Mouse (Mus musculus): ENCODE results near the gene Ctdspl.

The Ctdspl gene

DNA sequence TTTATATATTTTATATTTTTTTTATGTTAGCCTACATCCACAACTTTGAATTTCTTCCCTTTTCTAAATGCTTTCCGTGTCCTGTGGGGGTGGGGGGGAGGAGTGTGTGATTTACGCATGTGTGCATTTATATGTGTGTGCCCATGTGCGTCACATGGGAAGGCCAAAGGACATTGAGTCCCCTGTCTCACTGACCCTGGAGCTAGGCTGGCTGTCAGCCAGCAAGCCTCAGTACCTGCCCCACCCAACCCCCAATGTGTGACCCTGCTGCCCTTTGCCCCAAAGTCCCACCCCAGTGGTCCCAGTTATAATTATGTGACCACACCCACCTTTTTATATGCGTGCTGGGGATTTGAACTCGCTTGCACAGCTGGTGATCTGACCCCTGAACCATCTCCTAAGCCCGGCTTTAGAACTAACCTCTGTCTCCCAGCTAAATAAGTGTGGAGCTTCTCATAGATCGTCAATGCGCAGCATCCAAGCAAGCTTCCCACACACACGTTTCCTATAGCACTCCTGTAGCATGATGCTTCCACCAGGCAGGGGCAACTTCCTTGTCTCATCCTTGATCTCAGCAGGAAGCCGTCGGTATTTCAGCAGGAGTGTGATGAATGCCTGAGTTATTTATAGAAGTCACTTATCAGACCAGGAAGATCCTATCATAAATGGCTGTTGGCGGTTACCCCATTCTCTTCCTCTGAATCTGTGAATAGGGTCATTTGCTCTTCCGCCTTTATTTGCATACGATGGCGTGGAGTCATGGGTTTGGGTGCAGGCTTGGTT, 58.6 kb downstream of the Ctdspl start:
- intact Hi-C loops (cut with DNase I), result no loop called here

- intact Hi-C loops (cut with DNase I), result no loop called here
Measured at GRCm38 (mm10) chr9:118986286-118986685, 60.0 kb downstream of the Ctdspl start.

- intact Hi-C loops (cut with DNase I), result no loop called here
Measured at GRCm38 (mm10) chr9:118988787-118989580, 62.7 kb downstream of the Ctdspl start.

GRCm38 (mm10) chr9:118990490-118990889, 64.2 kb downstream of the Ctdspl start:
- intact Hi-C loops (cut with DNase I), result no loop called here

- intact Hi-C loops (cut with DNase I), result no loop called here
Measured at GRCm38 (mm10) chr9:118991750-118992585, 65.7 kb downstream of the Ctdspl start.

- intact Hi-C loops (cut with DNase I), result no loop called here
Measured at GRCm38 (mm10) chr9:118992586-118992955, 66.3 kb downstream of the Ctdspl start.

- intact Hi-C loops (cut with DNase I), result no loop called here
Measured at GRCm38 (mm10) chr9:118994524-118995227, 68.4 kb downstream of the Ctdspl start.

- intact Hi-C loops (cut with DNase I), result no loop called here
Measured at GRCm38 (mm10) chr9:118995539-118995938, 69.3 kb downstream of the Ctdspl start.

DNA sequence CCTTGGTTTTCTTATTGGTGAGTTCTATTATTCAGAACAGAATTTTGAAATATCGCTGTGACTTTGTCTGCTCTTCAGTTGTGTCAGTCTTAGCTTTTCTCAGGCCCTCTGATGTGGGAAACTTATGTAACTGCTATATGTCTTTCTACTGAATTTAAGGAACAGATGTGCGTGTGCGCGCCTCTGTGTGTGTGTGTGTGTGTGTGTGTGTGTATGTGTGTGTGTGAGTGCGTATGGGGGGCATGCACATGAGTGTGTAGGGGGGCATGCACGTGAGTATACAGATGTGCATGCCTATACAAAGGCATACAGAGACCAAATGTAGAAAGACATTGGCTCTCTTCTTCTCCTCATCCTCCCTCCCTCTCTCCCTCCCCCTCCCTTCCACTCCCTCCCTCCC, 71.0 kb downstream of the Ctdspl start:
- intact Hi-C loops (cut with DNase I), result no loop called here

GRCm38 (mm10) chr9:119000196-119000595, 73.9 kb downstream of the Ctdspl start:
- intact Hi-C loops (cut with DNase I), result no loop called here

GRCm38 (mm10) chr9:119002267-119002666, 76.0 kb downstream of the Ctdspl start:
- intact Hi-C loops (cut with DNase I), result no loop called here

DNA sequence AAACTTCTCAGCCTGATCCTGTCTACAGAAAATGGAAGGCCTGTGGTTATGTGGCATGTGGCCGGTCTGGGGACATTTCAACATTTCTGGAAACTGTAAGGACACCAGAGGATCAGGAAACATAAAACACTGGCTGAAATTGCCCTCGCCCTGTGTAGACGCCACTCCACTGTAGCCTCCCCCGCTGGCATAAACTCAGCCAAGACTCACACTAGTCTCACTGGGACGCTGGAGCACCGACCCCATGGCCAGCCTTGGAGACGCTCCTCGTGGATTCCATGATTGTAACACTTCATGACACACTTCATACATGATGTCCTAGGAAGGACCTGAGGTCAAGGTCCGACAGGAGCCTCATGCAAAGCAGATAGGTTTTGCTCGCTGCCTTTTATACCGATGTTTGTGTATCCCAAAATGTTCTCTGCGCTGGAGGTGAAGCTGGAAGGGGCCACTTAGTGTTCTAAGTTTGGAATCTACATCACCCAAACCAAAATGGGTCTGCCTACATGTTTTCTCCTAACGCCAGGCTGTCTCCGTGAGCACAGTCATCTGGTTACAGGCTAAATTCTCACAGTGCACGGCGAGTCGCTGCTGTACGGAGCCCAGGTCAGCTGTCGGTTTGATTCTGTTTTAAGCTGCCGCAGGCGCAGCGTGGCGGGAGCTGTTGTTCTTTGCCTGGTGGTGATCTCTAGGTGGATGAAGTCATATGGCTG, 77.9 kb downstream of the Ctdspl start:
- intact Hi-C loops (cut with DNase I), result no loop called here

DNA sequence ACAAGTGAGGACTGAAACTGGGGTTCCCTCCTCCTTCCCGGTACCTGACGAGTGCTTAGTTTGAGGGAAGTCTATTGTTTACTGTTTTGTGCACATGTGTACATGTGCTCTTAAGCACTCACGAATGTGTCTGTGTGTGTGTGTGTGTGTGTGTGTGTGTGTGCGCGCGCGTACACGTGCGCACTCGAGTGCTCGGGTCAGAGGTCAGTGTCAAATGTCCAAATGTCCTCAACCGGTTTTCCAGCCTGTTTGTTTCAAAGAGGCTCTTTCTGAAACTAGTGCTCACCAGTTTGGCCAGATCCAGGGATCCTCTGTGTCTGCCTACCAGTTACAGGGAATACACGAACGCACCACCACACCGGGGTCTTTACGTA, 78.4 kb downstream of the Ctdspl start:
- intact Hi-C loops (cut with DNase I), result no loop called here

- intact Hi-C loops (cut with DNase I), result no loop called here
Measured at GRCm38 (mm10) chr9:119005303-119006029, 79.2 kb downstream of the Ctdspl start.

DNA sequence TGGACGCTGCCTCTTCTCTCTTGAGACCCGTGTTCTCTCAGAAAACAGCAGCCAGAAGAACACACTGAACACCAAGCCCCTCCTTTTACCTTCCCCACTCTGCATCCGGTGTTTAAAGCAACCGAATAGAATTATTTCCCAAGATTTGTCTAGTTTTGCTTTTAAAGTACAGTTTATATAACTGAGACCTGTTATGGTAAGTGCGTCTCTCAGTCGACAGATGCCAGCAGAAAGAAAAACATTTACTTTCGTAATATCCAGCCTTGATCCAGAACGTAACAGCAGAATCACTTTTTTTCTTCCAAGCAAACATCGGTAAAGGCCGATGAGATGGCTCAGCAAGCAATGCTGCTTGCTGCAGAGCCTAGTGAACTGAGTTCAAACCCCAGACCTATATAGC, 81.0 kb downstream of the Ctdspl start:
- intact Hi-C loops (cut with DNase I), result no loop called here

GRCm38 (mm10) chr9:119008871-119009270, 82.6 kb downstream of the Ctdspl start:
- intact Hi-C loops (cut with DNase I), result no loop called here

DNA sequence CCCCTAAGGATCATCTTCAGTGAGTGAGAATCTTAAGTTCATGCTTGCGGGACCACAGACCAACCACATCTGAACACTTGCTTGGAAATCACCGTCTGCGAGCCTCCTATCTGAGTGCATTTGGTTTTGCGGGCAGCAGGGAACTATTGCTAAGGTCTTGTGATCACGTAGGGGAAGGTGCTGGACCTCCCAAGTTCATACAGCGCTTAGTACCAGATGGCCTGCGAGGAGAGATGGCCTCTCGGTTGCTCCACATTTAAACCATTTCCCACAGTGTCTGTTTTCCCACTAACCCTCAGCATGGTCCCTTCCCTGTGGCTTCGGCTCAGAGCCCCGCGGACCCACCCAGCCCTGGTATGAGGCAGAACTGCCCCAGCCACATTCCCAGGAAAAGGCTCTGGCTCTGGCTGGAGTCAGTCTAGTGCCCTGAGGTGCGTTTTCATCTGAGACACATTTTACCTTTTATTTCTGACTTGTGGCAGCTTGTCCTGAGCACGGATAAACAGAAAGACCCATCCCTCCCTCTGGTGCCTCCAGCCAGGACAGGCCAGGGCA, 84.0 kb downstream of the Ctdspl start:
- intact Hi-C loops (cut with DNase I), result no loop called here

GRCm38 (mm10) chr9:119016785-119017507, 90.7 kb downstream of the Ctdspl start:
- intact Hi-C loops (cut with DNase I), result no loop called here

- intact Hi-C loops (cut with DNase I), result no loop called here
Measured at GRCm38 (mm10) chr9:119021731-119022130, 95.5 kb downstream of the Ctdspl start.
